Mouse (Mus musculus) limb, embryonic 15.5 days (tissue): ENCODE measurements around the gene Ubiad1. TPM values are rescaled to one million over a fixed set of nuclear protein-coding genes. Genes with fewer than 3 reads are reported as not detected.

Source experiments
- ATAC-seq: fragments of 200-750 bp; cut with Nextera tagmentation; 2 replicates; pipeline ENCODE4 v1.8.0; 2017; ENCODE audit warnings: low read depth, moderate TSS enrichment; ENCODE audit not compliant: insufficient number of reproducible peaks, low FRiP score, low TSS enrichment
- H3K27ac ChIP-seq: fragments of 300-500 bp; sonication (generic); 2 replicates; pipeline ENCODE4 v1.5.1; 2015; ENCODE audit warnings: moderate library complexity, mild to moderate bottlenecking, inconsistent platforms
- H3K27me3 ChIP-seq: fragments of 300-500 bp; sonication (generic); 2 replicates; pipeline ENCODE4 v1.6.1; 2015; ENCODE audit warnings: inconsistent platforms
- H3K36me3 ChIP-seq: fragments of 300-500 bp; sonication (generic); 2 replicates; pipeline ENCODE4 v1.6.1; 2015; ENCODE audit warnings: inconsistent platforms
- H3K4me1 ChIP-seq: fragments of 300-500 bp; sonication (generic); 2 replicates; pipeline ENCODE4 v1.6.1; 2015; ENCODE audit warnings: inconsistent platforms
- H3K4me2 ChIP-seq: fragments of 300-500 bp; sonication (generic); 2 replicates; pipeline ENCODE4 v1.6.1; 2015; ENCODE audit warnings: mild to moderate bottlenecking, inconsistent platforms
- H3K4me3 ChIP-seq: fragments of 300-500 bp; sonication (generic); 2 replicates; pipeline ENCODE4 v1.5.1; 2015; ENCODE audit warnings: mild to moderate bottlenecking, inconsistent platforms
- H3K9ac ChIP-seq: fragments of 300-500 bp; sonication (generic); 2 replicates; pipeline ENCODE4 v1.6.1; 2015; ENCODE audit warnings: inconsistent platforms
- H3K9me3 ChIP-seq: fragments of 300-500 bp; sonication (generic); 2 replicates; pipeline ENCODE4 v1.6.1; 2016; ENCODE audit warnings: inconsistent platforms
- WGBS: fragments of 180-500 bp; shearing (Covaris S2); methylation state at CpG from one replicate; pipeline ENCODE4 v1.1.7; 2015; 5-methylcytosine and 5-hydroxymethylcytosine counted together
- polyA plus RNA-seq: library from polyadenylated mRNA; unstranded; fragments of >200 nt; fragmentation: Nextera tagmentation; extraction: Ambion mirVana; gene quantifications from 2 replicates; pipeline ENCODE4 v1.2.1, GENCODE M21; 2015

Ubiad1 gene
- polyA plus RNA-seq, 1 experiment from 2014 or later = 19.4 TPM

DNA sequence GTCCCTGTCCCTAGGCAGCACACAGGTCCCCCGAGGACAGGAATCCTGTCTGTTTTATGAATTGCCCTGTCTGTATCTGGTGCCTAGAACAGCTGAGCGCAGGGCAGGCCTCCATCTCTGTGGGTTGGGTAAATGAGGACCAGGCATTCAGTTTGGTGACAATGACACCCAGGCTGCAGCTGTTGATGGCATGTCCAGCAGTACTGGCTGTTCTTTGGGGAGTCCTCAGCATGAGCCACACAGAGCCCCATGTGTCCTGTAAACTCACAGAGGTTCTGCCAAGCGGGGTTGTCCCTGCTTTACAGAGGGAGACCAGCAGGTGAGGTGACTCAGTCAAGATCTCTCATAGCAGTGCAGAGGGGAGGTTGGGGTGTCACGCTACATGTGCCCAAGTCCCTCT is 47.5 kb downstream of the Ubiad1 start:
- Histone ChIP-seq H3K4me2 (no peak overlapping the region), H3K4me3 (no peak overlapping the region), H3K4me1 (no peaks in the 10 kb centered on the region), H3K27ac (no peak overlapping the region), H3K9me3 (no peaks in the 10 kb centered on the region), H3K27me3 (peaks cover 11% of the 10 kb centered on the region), H3K9ac (no peak overlapping the region), H3K36me3 (no peaks in the 10 kb centered on the region)
- ATAC-seq = no peak
- 76% methylated on average over 4 of the region's 4 CpGs for WGBS

DNA sequence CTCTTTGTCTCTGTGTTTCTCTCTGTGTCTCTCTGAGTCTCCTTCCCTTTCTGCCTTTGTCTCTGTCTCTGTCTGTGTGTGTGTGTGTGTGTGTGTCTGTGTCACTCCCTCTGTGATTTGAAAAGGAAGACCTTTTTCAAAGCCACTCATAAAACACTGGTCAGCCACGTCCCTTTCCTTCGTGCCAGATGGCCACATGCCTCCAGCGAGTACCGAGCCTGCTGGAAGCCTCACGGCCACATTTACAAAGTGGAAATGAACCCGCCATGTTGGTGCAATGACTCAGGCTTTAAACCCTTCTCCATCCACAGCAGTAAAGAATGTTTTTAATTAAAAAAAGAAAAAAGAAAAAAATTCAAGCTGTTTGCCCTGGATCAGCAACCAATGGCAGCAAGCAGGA is 48.7 kb downstream of the Ubiad1 start:
- no peaks in the 10 kb centered on the region for H3K9me3 ChIP-seq
- ATAC-seq = no peak
- H3K4me1 ChIP-seq = no peaks in the 10 kb centered on the region

DNA sequence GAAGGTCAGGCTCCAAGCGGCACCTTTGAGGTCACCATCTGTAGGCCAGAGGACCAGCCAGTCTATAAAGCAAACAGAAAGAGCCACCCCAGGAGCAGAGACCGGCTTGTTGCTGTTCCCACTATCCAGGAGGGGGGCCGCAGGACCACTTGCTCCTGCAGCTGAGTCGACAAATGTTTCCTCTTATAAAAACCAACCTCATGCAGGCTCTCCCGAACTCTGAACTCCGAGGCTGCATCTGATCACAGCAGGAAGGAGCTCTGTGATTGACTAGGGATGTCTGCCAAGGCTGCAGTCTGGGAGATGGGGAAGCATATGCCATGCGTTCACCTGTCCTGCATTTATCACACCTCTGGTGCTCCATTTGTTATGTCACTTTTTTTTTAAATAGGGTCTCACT is 49.4 kb downstream of the Ubiad1 start:
- no peak overlapping the region for H3K9ac ChIP-seq
- H3K36me3 ChIP-seq = no peaks in the 10 kb centered on the region
- H3K4me1 ChIP-seq = no peaks in the 10 kb centered on the region
- H3K27me3 ChIP-seq = no peaks in the 10 kb centered on the region
- no peak overlapping the region for H3K27ac ChIP-seq
- no peaks in the 10 kb centered on the region for H3K9me3 ChIP-seq
- no peak overlapping the region for H3K4me2 ChIP-seq
- ATAC-seq = no peak
- 27% methylated on average over 7 of the region's 7 CpGs for WGBS
- H3K4me3 ChIP-seq = no peak overlapping the region

More for the DNA sequence above, 48.7 kb downstream of the Ubiad1 start:
- no peak overlapping the region for H3K4me2 ChIP-seq
- no peaks in the 10 kb centered on the region for H3K36me3 ChIP-seq
- no peak overlapping the region for H3K27ac ChIP-seq
- 35% methylated on average over 6 of the region's 6 CpGs for WGBS
- no peak overlapping the region for H3K4me3 ChIP-seq
- no peak overlapping the region for H3K9ac ChIP-seq
- H3K27me3 ChIP-seq = no peaks in the 10 kb centered on the region

DNA sequence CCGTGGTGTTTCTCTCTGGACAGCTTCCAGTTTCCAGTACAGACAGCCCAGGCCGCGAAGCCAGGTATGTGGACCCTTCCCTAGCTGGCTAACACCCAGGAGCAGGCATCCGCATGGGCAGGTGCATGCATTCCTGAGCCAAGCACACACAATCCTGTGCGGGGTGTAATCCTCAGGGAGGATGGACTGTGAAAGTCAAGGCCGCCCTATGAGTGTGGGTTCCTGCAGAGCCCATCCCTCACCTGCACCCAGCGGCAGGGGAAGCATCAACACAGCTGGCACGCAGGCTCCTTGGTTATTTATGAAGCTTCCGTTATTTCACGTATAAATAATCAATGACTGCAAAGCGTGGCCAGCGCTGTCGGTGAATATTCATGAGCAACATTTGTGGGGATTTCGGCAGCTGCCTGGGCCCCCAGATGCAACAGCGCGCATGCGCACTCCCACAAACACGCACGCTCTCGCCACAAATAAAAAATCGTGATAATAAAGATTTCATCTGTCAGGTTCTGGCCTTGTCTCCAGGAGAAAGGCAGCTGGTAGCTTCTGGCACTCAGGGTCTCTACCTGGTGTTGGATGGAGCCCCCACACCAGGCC is 52.8 kb downstream of the Ubiad1 start:
- H3K9me3 ChIP-seq = no peaks in the 10 kb centered on the region
- no peaks in the 10 kb centered on the region for H3K36me3 ChIP-seq
- no peak overlapping the region for H3K4me2 ChIP-seq
- 71% methylated on average over 21 of the region's 21 CpGs for WGBS
- no peaks in the 10 kb centered on the region for H3K27me3 ChIP-seq
- no peak overlapping the region for H3K27ac ChIP-seq
- H3K4me3 ChIP-seq = no peak overlapping the region
- H3K4me1 ChIP-seq = no peaks in the 10 kb centered on the region
- ATAC-seq = no peak
- H3K9ac ChIP-seq = no peak overlapping the region

DNA sequence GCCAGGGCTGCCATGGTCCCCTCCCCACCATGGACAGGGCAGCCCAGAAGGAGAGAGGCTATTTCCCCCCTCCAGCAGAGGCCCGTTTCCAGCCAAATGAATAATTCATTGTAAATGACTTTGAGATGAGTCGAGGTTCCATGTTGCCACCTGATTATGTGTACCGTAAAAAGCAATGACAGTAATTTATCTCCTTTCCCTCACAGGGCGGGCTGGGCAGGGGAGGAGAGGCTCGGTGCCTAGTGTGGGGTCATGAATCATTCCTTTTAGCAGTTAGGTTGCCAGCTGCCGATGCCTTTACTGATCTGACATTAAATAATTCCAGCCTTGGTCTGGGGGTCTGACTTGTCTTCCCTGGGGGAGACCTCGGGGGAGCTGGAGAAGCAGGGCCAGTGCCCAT is 54.9 kb downstream of the Ubiad1 start:
- Histone ChIP-seq H3K27me3 (no peaks in the 10 kb centered on the region), H3K9ac (no peak overlapping the region), H3K36me3 (no peaks in the 10 kb centered on the region), H3K4me3 (no peak overlapping the region), H3K9me3 (no peaks in the 10 kb centered on the region), H3K27ac (no peak overlapping the region), H3K4me1 (no peaks in the 10 kb centered on the region), H3K4me2 (no peak overlapping the region)
- 29% methylated on average over 7 of the region's 7 CpGs for WGBS
- no peak for ATAC-seq

DNA sequence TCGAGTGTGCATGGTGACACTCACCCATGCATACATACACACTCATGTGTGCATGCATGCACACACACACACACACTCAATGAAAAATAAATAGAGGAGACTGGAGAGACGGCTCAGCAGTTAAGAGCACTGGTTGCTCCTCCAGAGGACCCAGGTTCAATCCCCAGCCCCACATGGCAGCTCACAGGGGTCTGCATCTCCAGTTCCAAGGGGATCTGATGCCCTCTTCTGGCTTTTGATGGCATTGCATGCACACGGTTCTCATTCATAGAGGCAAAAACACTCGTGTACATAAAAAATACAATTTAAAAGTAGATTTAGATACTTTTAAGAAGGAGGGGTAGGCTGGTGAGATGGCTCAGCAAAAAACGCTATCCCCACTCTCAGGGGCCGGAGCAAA is 55.5 kb downstream of the Ubiad1 start:
- Histone ChIP-seq H3K4me3 (no peak overlapping the region), H3K4me2 (no peak overlapping the region), H3K27ac (no peak overlapping the region), H3K9me3 (no peaks in the 10 kb centered on the region), H3K9ac (no peak overlapping the region), H3K27me3 (no peaks in the 10 kb centered on the region), H3K36me3 (no peaks in the 10 kb centered on the region), H3K4me1 (no peaks in the 10 kb centered on the region)
- ATAC-seq = no peak
- 63% methylated on average over 6 of the region's 6 CpGs for WGBS

DNA sequence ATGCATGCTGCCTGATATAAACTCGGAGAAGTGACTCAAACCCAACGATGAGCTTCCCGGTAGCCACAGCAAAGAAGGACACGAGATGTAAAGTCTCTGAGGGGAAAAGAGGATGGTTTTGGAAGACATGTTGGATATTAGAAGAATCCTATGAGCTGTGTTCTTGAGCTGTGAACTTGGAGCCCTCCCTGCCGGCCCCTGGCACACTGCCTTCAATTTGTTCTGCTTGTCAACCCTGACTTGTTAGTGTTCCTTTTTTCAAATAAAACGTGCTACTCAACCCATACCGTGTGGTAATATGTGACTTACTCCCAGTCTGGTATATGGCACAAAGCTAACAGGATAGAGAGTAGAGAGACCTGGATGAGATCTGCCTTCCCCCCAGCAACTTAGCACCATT is 59.3 kb downstream of the Ubiad1 start:
- Histone ChIP-seq H3K27ac (no peak overlapping the region), H3K27me3 (no peaks in the 10 kb centered on the region), H3K9ac (no peak overlapping the region), H3K36me3 (no peaks in the 10 kb centered on the region), H3K9me3 (no peaks in the 10 kb centered on the region), H3K4me3 (no peak overlapping the region), H3K4me2 (no peak overlapping the region), H3K4me1 (no peaks in the 10 kb centered on the region)
- whole genome bisulfite sequencing = 79% methylated on average over 7 of the region's 7 CpGs
- no peak for ATAC-seq

Other genes with a start within 250 kb of the Ubiad1 start
- 0.07 and 0.13 TPM in 2 replicates for gene Disp3, start 156.8 kb downstream of the Ubiad1 start, polyA plus RNA-seq
- 13.6 and 13.8 TPM in 2 replicates for gene Mtor, start 3.8 kb upstream of the Ubiad1 start, polyA plus RNA-seq
- 1.8 and 4.1 TPM in 2 replicates for gene Angptl7, start 55.7 kb upstream of the Ubiad1 start, polyA plus RNA-seq
- gene Exosc10, start 113.7 kb upstream of the Ubiad1 start, polyA plus RNA-seq = 82.1 and 83.3 TPM in 2 replicates
- 247 and 256 TPM in 2 replicates for gene Srm, start 146.7 kb upstream of the Ubiad1 start, polyA plus RNA-seq
- 0.32 and 0.45 TPM in 2 replicates for gene Masp2, start 157.8 kb upstream of the Ubiad1 start, polyA plus RNA-seq
- 287 and 301 TPM in 2 replicates for gene Tardbp, start 182.2 kb upstream of the Ubiad1 start, polyA plus RNA-seq
- not detected in 2 replicates for gene Gm572, start 198.5 kb upstream of the Ubiad1 start, polyA plus RNA-seq